Mouse (Mus musculus) cerebellum, adult 11 months (tissue): Measurements from ENCODE around the gene Cd40.

Experiments used
- DNase-seq: peaks from one replicate; pipeline ENCODE4 v3.0.0; 2022

The Cd40 gene

GRCm38 (mm10) chr2:165059961-165060360 lies 4.5 kb downstream of the Cd40 start:
- no peak for DNase-seq

GRCm38 (mm10) chr2:165061638-165062433 lies 6.4 kb downstream of the Cd40 start:
- DNase-seq = no peak

GRCm38 (mm10) chr2:165064489-165064888 lies 9.1 kb downstream of the Cd40 start:
- DNase-seq = no peak

- no peak for DNase-seq
Measured at GRCm38 (mm10) chr2:165068806-165069205, 13.4 kb downstream of the Cd40 start.

- peak; percentile 79 for DNase-seq
Measured at GRCm38 (mm10) chr2:165070096-165070816, 14.8 kb downstream of the Cd40 start.

GRCm38 (mm10) chr2:165073381-165073781 lies 18.0 kb downstream of the Cd40 start:
- DNase-seq = peak; percentile 87

GRCm38 (mm10) chr2:165074081-165074884 lies 18.9 kb downstream of the Cd40 start:
- DNase-seq = peak; percentile 85

GRCm38 (mm10) chr2:165074937-165075336 lies 19.5 kb downstream of the Cd40 start:
- DNase-seq = peak; percentile 90

GRCm38 (mm10) chr2:165077055-165077454 lies 21.6 kb downstream of the Cd40 start:
- no peak for DNase-seq

GRCm38 (mm10) chr2:165078045-165078444 lies 22.6 kb downstream of the Cd40 start:
- no peak for DNase-seq

GRCm38 (mm10) chr2:165078605-165079004 lies 23.2 kb downstream of the Cd40 start:
- DNase-seq = no peak

- DNase-seq = no peak
Measured at GRCm38 (mm10) chr2:165080657-165081056, 25.2 kb downstream of the Cd40 start.

- DNase-seq = no peak
Measured at GRCm38 (mm10) chr2:165081257-165081656, 25.8 kb downstream of the Cd40 start.

GRCm38 (mm10) chr2:165086634-165087033 lies 31.2 kb downstream of the Cd40 start:
- DNase-seq = no peak

- no peak for DNase-seq
Measured at GRCm38 (mm10) chr2:165089470-165089869, 34.0 kb downstream of the Cd40 start.

GRCm38 (mm10) chr2:165090650-165091049 lies 35.2 kb downstream of the Cd40 start, which contains the start of gene 1700025C18Rik:
Gene 1700025C18Rik, minus strand, starts transcription at chr2:165090750.
- no peak for DNase-seq

- no peak for DNase-seq
Measured at GRCm38 (mm10) chr2:165091433-165091965, 36.1 kb downstream of the Cd40 start.

GRCm38 (mm10) chr2:165092393-165092792 lies 37.0 kb downstream of the Cd40 start:
- DNase-seq = no peak

- no peak for DNase-seq
Measured at GRCm38 (mm10) chr2:165096367-165096766, 40.9 kb downstream of the Cd40 start.

- DNase-seq = no peak
Measured at GRCm38 (mm10) chr2:165098861-165099260, 43.4 kb downstream of the Cd40 start.

- no peak for DNase-seq
Measured at GRCm38 (mm10) chr2:165100749-165101148, 45.3 kb downstream of the Cd40 start.

GRCm38 (mm10) chr2:165102920-165103319 lies 47.5 kb downstream of the Cd40 start:
- no peak for DNase-seq

GRCm38 (mm10) chr2:165105513-165106079 lies 50.2 kb downstream of the Cd40 start:
- DNase-seq = no peak
